Mouse (Mus musculus): ENCODE measurements around the gene Trim9. TPM values are rescaled to one million over a fixed set of nuclear protein-coding genes. Genes with fewer than 3 reads are reported as not detected.

The Trim9 gene
- polyA plus RNA-seq (2014; fragmentation: Nextera tagmentation; extraction: Ambion mirVana): 1.5 and 1.7 TPM in 2 replicates

- peak; percentile 100 for ATAC-seq (ENCODE audit: low FRiP score, low TSS enrichment)
- WGBS: under 1% methylated on average over 39 of the region's 50 CpGs
- peaks cover 22% of the 10 kb centered on the region for H3K27me3 ChIP-seq (ENCODE audit: control insufficient read depth, insufficient read depth, low read length)
- no peaks in the 10 kb centered on the region for H3K36me3 ChIP-seq (ENCODE audit: control insufficient read depth, insufficient read depth, low read length)
- H3K4me1 ChIP-seq (ENCODE audit: control insufficient read depth, insufficient read depth, low read length): peaks cover 16% of the 10 kb centered on the region
- peak within 1 kb of the TSS; percentile 48 for H3K4me3 ChIP-seq (ENCODE audit: low read length)
- peak within 1 kb of the TSS; percentile 94 for H3K4me2 ChIP-seq (replicated peaks; ENCODE audit: low read depth, low read length)
- H3K27ac ChIP-seq (ENCODE audit: low read depth, low read length): no peak within 1 kb of the TSS; the same call in 1 of the 2 replicates
- H3K9me3 ChIP-seq (ENCODE audit: control insufficient read depth, low read length): no peaks in the 10 kb centered on the region
- H3K9ac ChIP-seq (ENCODE audit: low read depth, low read length): peak within 1 kb of the TSS; percentile 63
These were observed at the start of gene Trim9 for GRCm38 (mm10) chr12:70347202-70347841. Trim9 (minus strand) TSS chr12:70347614.

GRCm38 (mm10) chr12:70395061-70395460 lies 47.6 kb upstream of the Trim9 start:
- Histone ChIP-seq H3K9ac (ENCODE audit: low read depth, low read length) (no peak overlapping the region), H3K4me1 (ENCODE audit: control insufficient read depth, insufficient read depth, low read length) (no peaks in the 10 kb centered on the region), H3K36me3 (ENCODE audit: control insufficient read depth, insufficient read depth, low read length) (no peaks in the 10 kb centered on the region), H3K9me3 (ENCODE audit: control insufficient read depth, low read length) (no peaks in the 10 kb centered on the region), H3K4me3 (ENCODE audit: low read length) (no peak overlapping the region), H3K4me2 (replicated peaks; ENCODE audit: low read depth, low read length) (no peak overlapping the region), H3K27me3 (ENCODE audit: control insufficient read depth, insufficient read depth, low read length) (no peaks in the 10 kb centered on the region), H3K27ac (ENCODE audit: low read depth, low read length) (no peak overlapping the region)
- WGBS: 86% methylated on average over 3 of the region's 3 CpGs
- no peak for ATAC-seq (ENCODE audit: low FRiP score, low TSS enrichment)

- Histone ChIP-seq H3K27ac (ENCODE audit: low read depth, low read length) (no peak overlapping the region), H3K4me2 (replicated peaks; ENCODE audit: low read depth, low read length) (no peak overlapping the region), H3K9ac (ENCODE audit: low read depth, low read length) (no peak overlapping the region), H3K4me3 (ENCODE audit: low read length) (no peak overlapping the region), H3K36me3 (ENCODE audit: control insufficient read depth, insufficient read depth, low read length) (no peaks in the 10 kb centered on the region), H3K9me3 (ENCODE audit: control insufficient read depth, low read length) (no peaks in the 10 kb centered on the region), H3K27me3 (ENCODE audit: control insufficient read depth, insufficient read depth, low read length) (no peaks in the 10 kb centered on the region), H3K4me1 (ENCODE audit: control insufficient read depth, insufficient read depth, low read length) (no peaks in the 10 kb centered on the region)
- no peak for ATAC-seq (ENCODE audit: low FRiP score, low TSS enrichment)
- 91% methylated on average over 3 of the region's 3 CpGs for WGBS
These were observed 43.8 kb upstream of the Trim9 start for GRCm38 (mm10) chr12:70391236-70391635.

- WGBS: 76% methylated on average over 10 of the region's 10 CpGs
- Histone ChIP-seq H3K36me3 (ENCODE audit: control insufficient read depth, insufficient read depth, low read length) (no peaks in the 10 kb centered on the region), H3K9me3 (ENCODE audit: control insufficient read depth, low read length) (no peaks in the 10 kb centered on the region), H3K4me1 (ENCODE audit: control insufficient read depth, insufficient read depth, low read length) (no peaks in the 10 kb centered on the region), H3K27ac (ENCODE audit: low read depth, low read length) (no peak overlapping the region), H3K4me3 (ENCODE audit: low read length) (no peak overlapping the region), H3K9ac (ENCODE audit: low read depth, low read length) (no peak overlapping the region), H3K27me3 (ENCODE audit: control insufficient read depth, insufficient read depth, low read length) (no peaks in the 10 kb centered on the region), H3K4me2 (replicated peaks; ENCODE audit: low read depth, low read length) (no peak overlapping the region)
- no peak for ATAC-seq (ENCODE audit: low FRiP score, low TSS enrichment)
These were observed 27.6 kb upstream of the Trim9 start for GRCm38 (mm10) chr12:70374976-70375375.

- H3K9me3 ChIP-seq (ENCODE audit: control insufficient read depth, low read length): no peaks in the 10 kb centered on the region
- WGBS: 94% methylated on average over 5 of the region's 5 CpGs
- H3K36me3 ChIP-seq (ENCODE audit: control insufficient read depth, insufficient read depth, low read length): no peaks in the 10 kb centered on the region
- H3K9ac ChIP-seq (ENCODE audit: low read depth, low read length): no peak overlapping the region
- H3K4me3 ChIP-seq (ENCODE audit: low read length): no peak overlapping the region
- H3K27ac ChIP-seq (ENCODE audit: low read depth, low read length): no peak overlapping the region
- no peak for ATAC-seq (ENCODE audit: low FRiP score, low TSS enrichment)
- peaks cover 7% of the 10 kb centered on the region; the same call in 1 of the 2 replicates for H3K4me1 ChIP-seq (ENCODE audit: control insufficient read depth, insufficient read depth, low read length)
- H3K4me2 ChIP-seq (replicated peaks; ENCODE audit: low read depth, low read length): no peak overlapping the region
- no peaks in the 10 kb centered on the region for H3K27me3 ChIP-seq (ENCODE audit: control insufficient read depth, insufficient read depth, low read length)
These were observed 25.5 kb upstream of the Trim9 start for GRCm38 (mm10) chr12:70372874-70373273.

GRCm38 (mm10) chr12:70369348-70369747 lies 21.9 kb upstream of the Trim9 start:
- no peak for ATAC-seq (ENCODE audit: low FRiP score, low TSS enrichment)
- Histone ChIP-seq H3K4me3 (ENCODE audit: low read length) (no peak overlapping the region), H3K27me3 (ENCODE audit: control insufficient read depth, insufficient read depth, low read length) (no peaks in the 10 kb centered on the region), H3K4me1 (ENCODE audit: control insufficient read depth, insufficient read depth, low read length) (peaks cover 12% of the 10 kb centered on the region; the same call in 1 of the 2 replicates), H3K9ac (ENCODE audit: low read depth, low read length) (no peak overlapping the region), H3K9me3 (ENCODE audit: control insufficient read depth, low read length) (no peaks in the 10 kb centered on the region), H3K27ac (ENCODE audit: low read depth, low read length) (no peak overlapping the region), H3K36me3 (ENCODE audit: control insufficient read depth, insufficient read depth, low read length) (no peaks in the 10 kb centered on the region), H3K4me2 (replicated peaks; ENCODE audit: low read depth, low read length) (no peak overlapping the region)
- 87% methylated on average over 12 of the region's 12 CpGs for whole genome bisulfite sequencing

- no peak overlapping the region for H3K4me2 ChIP-seq (replicated peaks; ENCODE audit: low read depth, low read length)
- no peak overlapping the region for H3K9ac ChIP-seq (ENCODE audit: low read depth, low read length)
- no peak for ATAC-seq (ENCODE audit: low FRiP score, low TSS enrichment)
- H3K27me3 ChIP-seq (ENCODE audit: control insufficient read depth, insufficient read depth, low read length): no peaks in the 10 kb centered on the region
- 58% methylated on average over 9 of the region's 9 CpGs for WGBS
- no peaks in the 10 kb centered on the region for H3K9me3 ChIP-seq (ENCODE audit: control insufficient read depth, low read length)
- H3K4me3 ChIP-seq (ENCODE audit: low read length): no peak overlapping the region
- H3K36me3 ChIP-seq (ENCODE audit: control insufficient read depth, insufficient read depth, low read length): no peaks in the 10 kb centered on the region
- H3K27ac ChIP-seq (ENCODE audit: low read depth, low read length): no peak overlapping the region
- H3K4me1 ChIP-seq (ENCODE audit: control insufficient read depth, insufficient read depth, low read length): peaks cover 12% of the 10 kb centered on the region; the same call in 1 of the 2 replicates
These were observed 21.4 kb upstream of the Trim9 start for GRCm38 (mm10) chr12:70368820-70369219.

GRCm38 (mm10) chr12:70367326-70368248 lies 20.2 kb upstream of the Trim9 start:
- H3K4me2 ChIP-seq (replicated peaks; ENCODE audit: low read depth, low read length): peak overlapping the region; percentile 37
- ATAC-seq (ENCODE audit: low FRiP score, low TSS enrichment): peak; percentile 99
- H3K9me3 ChIP-seq (ENCODE audit: control insufficient read depth, low read length): no peaks in the 10 kb centered on the region
- H3K4me1 ChIP-seq (ENCODE audit: control insufficient read depth, insufficient read depth, low read length): peaks cover 12% of the 10 kb centered on the region; the same call in 1 of the 2 replicates
- 36% methylated on average over 19 of the region's 19 CpGs for WGBS
- H3K9ac ChIP-seq (ENCODE audit: low read depth, low read length): no peak overlapping the region
- no peaks in the 10 kb centered on the region for H3K36me3 ChIP-seq (ENCODE audit: control insufficient read depth, insufficient read depth, low read length)
- H3K27ac ChIP-seq (ENCODE audit: low read depth, low read length): peak overlapping the region; percentile 82
- H3K27me3 ChIP-seq (ENCODE audit: control insufficient read depth, insufficient read depth, low read length): no peaks in the 10 kb centered on the region
- H3K4me3 ChIP-seq (ENCODE audit: low read length): no peak overlapping the region

GRCm38 (mm10) chr12:70363016-70363415 lies 15.6 kb upstream of the Trim9 start:
- WGBS: 65% methylated on average over 4 of the region's 4 CpGs
- Histone ChIP-seq H3K4me1 (ENCODE audit: control insufficient read depth, insufficient read depth, low read length) (0 out of 2 replicates have a peak, but pooled peaks cover 5% of the 10 kb centered on the region), H3K27me3 (ENCODE audit: control insufficient read depth, insufficient read depth, low read length) (no peaks in the 10 kb centered on the region), H3K4me3 (ENCODE audit: low read length) (no peak overlapping the region), H3K27ac (ENCODE audit: low read depth, low read length) (no peak overlapping the region), H3K4me2 (replicated peaks; ENCODE audit: low read depth, low read length) (no peak overlapping the region), H3K9me3 (ENCODE audit: control insufficient read depth, low read length) (no peaks in the 10 kb centered on the region), H3K9ac (ENCODE audit: low read depth, low read length) (no peak overlapping the region), H3K36me3 (ENCODE audit: control insufficient read depth, insufficient read depth, low read length) (no peaks in the 10 kb centered on the region)
- no peak for ATAC-seq (ENCODE audit: low FRiP score, low TSS enrichment)

Measured in kidney, embryonic 14.5 days (tissue).